Mouse (Mus musculus) embryonic fibroblast, embryonic 13.5 days (primary cell): ENCODE measurements around the gene Tmem164.

Source experiments
- CTCF ChIP-seq: IDR thresholded peaks from 2 replicates; pipeline ENCODE4 v1.5.1; 2011; ENCODE audit warnings: mild to moderate bottlenecking, control low read depth, low read length, moderate library complexity, borderline replicate concordance; ENCODE audit not compliant: insufficient read depth
- POLR2A ChIP-seq: IDR thresholded peaks from 2 replicates; pipeline ENCODE4 v1.6.1; 2011; ENCODE audit warnings: low read depth, mild to moderate bottlenecking, control low read depth, low read length, moderate library complexity

DNA sequence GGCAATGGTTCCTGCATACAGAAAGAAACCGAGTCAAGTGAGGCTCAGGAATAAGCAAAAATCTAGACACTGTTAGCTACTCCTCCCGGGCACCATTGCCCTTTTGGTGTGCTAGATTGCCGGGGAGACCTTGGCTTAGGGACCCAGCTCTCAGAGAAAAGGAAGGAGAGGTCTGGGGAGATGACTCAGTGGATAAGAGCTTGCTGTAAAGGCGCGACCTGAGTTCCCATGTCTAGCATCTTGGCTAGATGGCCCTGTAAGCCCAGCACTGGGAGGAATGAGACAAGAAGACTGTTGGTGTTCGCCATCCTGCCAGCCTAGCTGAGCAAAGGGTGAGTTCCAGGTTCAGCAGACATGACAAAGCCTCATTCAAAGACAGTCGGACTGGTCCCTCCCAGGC lies 158.2 kb downstream of the Tmem164 start:
- TF ChIP-seq CTCF: no peak
- TF ChIP-seq POLR2A: no peak
